Mouse (Mus musculus): ENCODE measurements around the gene Nfe2l3. TPM values are rescaled to one million over a fixed set of nuclear protein-coding genes. Genes with fewer than 3 reads are reported as not detected.

Gene Nfe2l3
- polyA plus RNA-seq, 1 experiment: not detected

DNA sequence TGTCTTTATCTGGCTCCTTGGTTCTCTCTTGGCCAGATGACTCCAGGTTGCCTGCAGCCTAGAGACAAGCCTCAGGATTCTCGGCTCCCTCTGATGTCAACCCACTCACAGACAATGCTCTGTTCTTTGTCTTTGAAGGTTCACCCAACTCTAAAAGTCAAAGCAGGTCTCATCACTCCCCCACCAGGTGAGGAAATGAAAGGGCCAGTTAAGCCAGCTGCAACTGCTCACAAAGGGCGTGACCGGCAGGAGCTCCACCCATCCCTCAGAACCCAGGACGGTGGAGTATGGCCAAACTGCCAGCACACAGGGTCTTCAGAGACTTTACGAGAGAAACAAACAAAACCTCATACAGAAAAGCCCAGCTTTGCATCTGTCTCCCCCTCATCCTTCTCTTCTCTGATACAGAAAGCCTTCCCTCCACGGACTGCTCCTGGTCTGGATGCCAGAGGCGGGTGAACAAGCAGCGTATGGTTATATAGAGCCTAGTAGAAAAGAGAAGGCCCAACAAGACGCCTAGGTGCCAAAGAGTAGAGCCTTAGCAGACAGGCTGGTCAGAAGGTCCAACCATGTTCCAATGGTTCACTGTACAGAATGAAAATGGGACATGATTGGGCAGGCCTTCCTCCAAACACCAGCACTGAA, 9.8 kb downstream of the Nfe2l3 start:
- H3K4me1 ChIP-seq (ENCODE audit: control insufficient read depth, insufficient read depth, low read length): no peaks in the 10 kb centered on the region
- no peak overlapping the region for H3K4me3 ChIP-seq (ENCODE audit: insufficient read depth, low read length)
- H3K27ac ChIP-seq (ENCODE audit: insufficient read depth, low read depth, low read length): no peak overlapping the region
- TF ChIP-seq POLR2A (IDR thresholded peaks at IDR 0.05; ENCODE audit: borderline replicate concordance, low read depth, low read length) (no peak), CTCF (IDR thresholded peaks at IDR 0.05; ENCODE audit: low read depth, low read length) (no peak)

DNA sequence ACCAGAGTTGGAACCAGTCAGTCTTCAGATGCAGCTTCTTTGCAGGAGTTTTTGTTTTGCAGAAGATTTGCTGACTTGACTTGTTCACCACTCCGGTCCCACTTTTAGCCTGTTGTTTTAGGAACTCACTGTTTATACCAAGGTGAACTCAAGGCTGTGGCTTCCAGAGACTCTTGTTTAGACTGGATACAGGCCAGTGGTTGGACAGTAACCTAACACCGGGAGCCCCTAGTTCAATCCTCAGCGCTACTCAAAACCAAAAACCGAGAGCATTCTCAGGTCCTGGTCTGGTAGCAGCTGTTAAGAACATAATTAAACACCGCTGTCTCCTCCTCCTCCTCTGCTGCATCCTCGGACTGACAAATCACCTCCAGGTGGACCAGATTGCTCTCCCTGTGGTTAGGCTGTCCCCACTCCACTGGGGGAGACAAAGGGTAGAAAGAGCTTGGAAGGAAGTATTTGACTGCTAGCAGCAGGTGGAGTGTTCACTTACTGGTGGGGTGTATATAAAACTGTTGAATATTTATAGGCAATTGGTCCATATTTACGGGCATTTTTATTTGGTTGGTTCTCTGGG, 20.5 kb downstream of the Nfe2l3 start:
- TF ChIP-seq POLR2A (IDR thresholded peaks at IDR 0.05; ENCODE audit: borderline replicate concordance, low read depth, low read length): no peak
- no peak for TF ChIP-seq CTCF (IDR thresholded peaks at IDR 0.05; ENCODE audit: low read depth, low read length)

DNA sequence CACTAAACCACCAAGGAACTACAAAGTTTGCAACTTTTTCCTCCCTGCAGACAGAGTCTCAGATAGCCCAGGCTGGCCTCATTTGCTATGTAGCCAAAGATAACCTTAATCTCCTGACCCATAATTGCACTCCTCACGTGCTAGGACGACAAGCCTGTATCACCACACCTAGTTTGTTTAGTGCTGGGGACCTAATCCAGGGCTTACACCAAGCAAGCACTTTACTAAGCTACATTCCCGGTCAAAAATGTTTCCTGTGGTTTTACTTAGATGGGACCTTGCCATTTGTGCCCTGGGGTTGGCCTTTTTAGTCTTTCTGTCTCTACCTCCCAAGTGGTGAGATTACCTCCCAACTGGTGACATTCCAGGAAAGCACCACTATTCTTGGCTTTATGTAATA, 22.5 kb downstream of the Nfe2l3 start:
- H3K4me1 ChIP-seq (ENCODE audit: control insufficient read depth, insufficient read depth, low read length): no peaks in the 10 kb centered on the region
- H3K4me3 ChIP-seq (ENCODE audit: insufficient read depth, low read length): no peak overlapping the region
- TF ChIP-seq POLR2A (IDR thresholded peaks at IDR 0.05; ENCODE audit: borderline replicate concordance, low read depth, low read length): no peak
- TF ChIP-seq CTCF (IDR thresholded peaks at IDR 0.05; ENCODE audit: low read depth, low read length): no peak
- H3K27ac ChIP-seq (ENCODE audit: insufficient read depth, low read depth, low read length): no peak overlapping the region

More for the DNA sequence above, 20.5 kb downstream of the Nfe2l3 start:
- Histone ChIP-seq H3K4me3 (ENCODE audit: insufficient read depth, low read length) (no peak overlapping the region), H3K27ac (ENCODE audit: insufficient read depth, low read depth, low read length) (no peak overlapping the region), H3K4me1 (ENCODE audit: control insufficient read depth, insufficient read depth, low read length) (no peaks in the 10 kb centered on the region)

DNA sequence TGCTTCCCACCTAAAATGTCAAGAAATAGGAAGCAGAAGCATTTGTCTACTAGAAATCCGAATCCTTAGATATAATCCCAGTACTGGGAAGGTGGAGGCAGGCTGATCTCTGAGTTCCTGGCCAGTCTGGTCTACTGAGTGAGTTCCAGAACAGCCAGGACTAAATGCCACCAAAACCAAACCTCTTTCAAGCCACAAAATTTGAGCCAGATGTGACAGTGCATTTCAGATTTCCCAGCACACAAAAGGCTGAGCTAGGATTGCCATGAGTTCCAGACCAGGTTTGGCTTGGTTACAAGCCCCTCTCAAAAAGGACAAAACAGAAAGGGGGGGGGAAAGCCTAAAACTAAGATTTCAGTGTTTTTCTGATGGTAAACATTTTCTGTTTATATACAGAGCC, 23.7 kb downstream of the Nfe2l3 start:
- Histone ChIP-seq H3K4me1 (ENCODE audit: control insufficient read depth, insufficient read depth, low read length) (no peaks in the 10 kb centered on the region), H3K27ac (ENCODE audit: insufficient read depth, low read depth, low read length) (no peak overlapping the region), H3K4me3 (ENCODE audit: insufficient read depth, low read length) (no peak overlapping the region)
- TF ChIP-seq CTCF (IDR thresholded peaks at IDR 0.05; ENCODE audit: low read depth, low read length): no peak
- no peak for TF ChIP-seq POLR2A (IDR thresholded peaks at IDR 0.05; ENCODE audit: borderline replicate concordance, low read depth, low read length)

DNA sequence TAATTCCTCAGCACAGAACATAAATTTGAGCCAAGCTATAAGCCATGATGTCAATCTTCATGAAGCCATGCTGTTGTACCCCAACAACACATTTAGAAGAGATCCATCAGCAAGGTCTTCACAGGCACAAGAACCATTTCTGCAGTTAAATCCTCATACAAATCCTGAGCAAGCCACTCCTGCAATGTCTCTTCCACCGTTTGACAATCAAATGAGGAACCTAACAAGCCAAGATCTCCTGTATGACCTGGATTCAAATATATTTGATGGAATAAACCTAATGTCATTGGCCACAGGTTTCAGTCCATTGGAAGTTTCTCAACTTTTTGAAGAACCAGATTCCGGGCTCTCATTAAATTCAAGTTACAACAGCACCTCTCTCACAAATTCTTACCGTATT, 24.8 kb downstream of the Nfe2l3 start:
- no peak overlapping the region for H3K4me3 ChIP-seq (ENCODE audit: insufficient read depth, low read length)
- TF ChIP-seq POLR2A (IDR thresholded peaks at IDR 0.05; ENCODE audit: borderline replicate concordance, low read depth, low read length): no peak
- TF ChIP-seq CTCF (IDR thresholded peaks at IDR 0.05; ENCODE audit: low read depth, low read length): no peak
- H3K4me1 ChIP-seq (ENCODE audit: control insufficient read depth, insufficient read depth, low read length): no peaks in the 10 kb centered on the region
- no peak overlapping the region for H3K27ac ChIP-seq (ENCODE audit: insufficient read depth, low read depth, low read length)

DNA sequence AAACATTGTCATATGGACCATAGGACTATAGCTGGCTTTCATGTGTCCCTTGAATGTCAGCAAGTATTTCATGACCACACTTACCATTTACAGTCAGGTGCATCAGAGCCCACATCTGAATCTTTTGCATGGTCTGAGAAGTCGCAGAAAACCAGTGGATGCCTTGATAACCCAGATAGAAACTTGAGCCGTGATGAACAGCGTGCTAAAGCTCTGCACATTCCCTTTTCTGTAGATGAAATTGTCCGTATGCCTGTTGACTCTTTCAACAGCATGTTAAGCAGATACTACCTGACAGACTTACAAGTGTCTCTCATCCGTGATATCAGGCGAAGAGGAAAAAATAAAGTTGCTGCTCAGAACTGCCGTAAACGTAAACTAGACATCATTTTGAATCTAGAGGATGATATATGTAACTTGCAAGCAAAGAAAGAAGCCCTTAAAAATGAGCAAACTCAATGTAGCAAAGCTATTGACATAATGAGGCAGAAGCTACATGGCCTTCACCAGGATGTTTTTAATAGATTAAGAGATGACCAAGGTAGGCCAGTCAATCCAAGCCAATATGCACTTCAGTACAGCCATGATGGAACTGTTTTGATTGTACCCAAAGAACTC, 25.4 kb downstream of the Nfe2l3 start:
- Histone ChIP-seq H3K4me3 (ENCODE audit: insufficient read depth, low read length) (no peak overlapping the region), H3K27ac (ENCODE audit: insufficient read depth, low read depth, low read length) (no peak overlapping the region), H3K4me1 (ENCODE audit: control insufficient read depth, insufficient read depth, low read length) (no peaks in the 10 kb centered on the region)
- TF ChIP-seq POLR2A (IDR thresholded peaks at IDR 0.05; ENCODE audit: borderline replicate concordance, low read depth, low read length) (no peak), CTCF (IDR thresholded peaks at IDR 0.05; ENCODE audit: low read depth, low read length) (no peak)

DNA sequence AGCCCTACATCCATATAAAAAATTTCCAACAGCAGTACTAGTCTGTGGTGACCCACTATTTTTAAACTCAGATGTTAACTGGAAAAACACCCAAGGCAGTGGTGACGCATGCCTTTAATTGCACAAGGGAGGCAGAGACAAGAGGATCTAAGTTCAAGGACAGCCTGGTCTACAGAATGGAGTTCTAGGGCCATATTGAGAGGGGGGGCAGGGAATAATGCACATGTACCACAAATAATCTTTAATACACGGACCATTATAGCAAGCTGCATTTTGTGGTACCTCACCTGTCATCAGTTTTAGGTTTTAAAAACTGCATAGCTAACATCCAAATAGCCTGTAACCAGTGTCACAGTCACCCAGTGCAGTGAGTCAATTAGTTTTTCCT, 26.4 kb downstream of the Nfe2l3 start:
- H3K4me1 ChIP-seq (ENCODE audit: control insufficient read depth, insufficient read depth, low read length): peaks cover 1% of the 10 kb centered on the region
- H3K4me3 ChIP-seq (ENCODE audit: insufficient read depth, low read length): no peak overlapping the region
- TF ChIP-seq POLR2A (IDR thresholded peaks at IDR 0.05; ENCODE audit: borderline replicate concordance, low read depth, low read length): no peak
- no peak for TF ChIP-seq CTCF (IDR thresholded peaks at IDR 0.05; ENCODE audit: low read depth, low read length)
- no peak overlapping the region for H3K27ac ChIP-seq (ENCODE audit: insufficient read depth, low read depth, low read length)

DNA sequence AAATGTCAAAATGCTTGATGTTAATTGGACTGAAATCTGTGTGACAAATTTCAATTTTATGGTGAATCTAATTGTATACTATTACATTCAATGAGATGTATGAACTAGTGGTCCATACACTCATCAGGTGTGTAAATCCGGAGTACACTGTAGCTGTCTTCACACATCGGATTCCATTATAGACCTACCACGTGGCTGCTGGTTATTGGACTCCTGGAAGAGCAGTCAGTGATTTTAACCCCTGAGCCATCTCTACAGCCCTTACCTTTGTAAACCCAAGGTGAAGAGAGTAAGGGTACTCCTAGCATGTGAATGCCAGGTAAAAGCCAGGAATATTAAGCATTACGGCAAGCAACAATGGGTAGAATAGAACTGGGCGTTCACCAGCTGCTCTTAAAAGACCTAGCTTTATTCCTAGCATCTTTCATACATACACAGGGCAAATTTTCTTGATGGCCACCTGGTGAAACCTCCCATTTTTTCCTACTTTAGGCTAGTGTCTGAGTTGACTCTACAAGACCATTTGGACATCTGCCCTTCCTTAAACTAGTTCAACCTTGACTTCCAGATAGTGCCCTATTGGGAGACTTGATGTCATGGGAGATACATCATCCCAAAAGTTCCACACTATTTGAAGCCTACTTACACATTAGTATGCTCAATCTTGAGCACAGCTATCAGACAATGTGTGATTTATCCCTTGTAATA, 27.0 kb downstream of the Nfe2l3 start:
- H3K27ac ChIP-seq (ENCODE audit: insufficient read depth, low read depth, low read length): no peak overlapping the region
- H3K4me1 ChIP-seq (ENCODE audit: control insufficient read depth, insufficient read depth, low read length): peaks cover 2% of the 10 kb centered on the region
- H3K4me3 ChIP-seq (ENCODE audit: insufficient read depth, low read length): no peak overlapping the region
- no peak for TF ChIP-seq POLR2A (IDR thresholded peaks at IDR 0.05; ENCODE audit: borderline replicate concordance, low read depth, low read length)
- TF ChIP-seq CTCF (IDR thresholded peaks at IDR 0.05; ENCODE audit: low read depth, low read length): no peak

DNA sequence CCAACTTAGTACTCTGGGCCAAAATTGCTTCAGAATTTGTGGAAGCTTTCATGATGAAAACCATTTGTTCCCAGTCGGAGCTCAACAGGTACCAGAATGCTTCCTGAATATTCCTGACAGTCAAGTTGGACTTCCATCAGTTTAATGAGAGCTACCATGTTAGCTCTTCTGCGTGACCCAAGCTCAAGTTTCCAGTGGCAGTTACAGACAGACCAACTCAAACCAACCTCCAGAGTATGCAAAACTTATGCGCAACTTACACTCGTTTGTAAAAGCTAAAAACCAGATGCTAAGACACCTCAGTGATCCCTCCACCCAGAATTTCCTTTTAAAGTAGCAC, 27.5 kb downstream of the Nfe2l3 start:
- no peak overlapping the region for H3K4me3 ChIP-seq (ENCODE audit: insufficient read depth, low read length)
- peaks cover 2% of the 10 kb centered on the region for H3K4me1 ChIP-seq (ENCODE audit: control insufficient read depth, insufficient read depth, low read length)
- TF ChIP-seq POLR2A (IDR thresholded peaks at IDR 0.05; ENCODE audit: borderline replicate concordance, low read depth, low read length): no peak
- TF ChIP-seq CTCF (IDR thresholded peaks at IDR 0.05; ENCODE audit: low read depth, low read length): no peak
- H3K27ac ChIP-seq (ENCODE audit: insufficient read depth, low read depth, low read length): no peak overlapping the region

DNA sequence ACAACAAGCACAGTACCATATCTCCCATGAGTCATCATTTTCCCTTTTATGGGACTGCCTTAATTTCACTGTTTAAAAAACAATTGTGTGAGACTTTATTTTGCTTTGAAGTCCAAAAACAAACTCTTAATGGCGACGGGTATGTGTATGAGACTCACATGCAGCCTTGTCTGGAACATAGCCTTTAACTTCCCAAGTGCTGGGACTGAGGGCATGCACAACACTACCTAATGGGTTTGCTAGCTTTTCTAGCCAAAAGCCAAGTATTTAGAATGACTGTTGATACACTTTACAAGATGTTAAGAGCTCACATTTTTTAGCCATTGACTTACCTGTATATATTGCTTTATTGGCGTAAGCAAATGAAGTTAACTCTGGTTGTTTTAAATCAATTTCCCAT, 27.9 kb downstream of the Nfe2l3 start:
- H3K4me1 ChIP-seq (ENCODE audit: control insufficient read depth, insufficient read depth, low read length): peaks cover 2% of the 10 kb centered on the region
- H3K4me3 ChIP-seq (ENCODE audit: insufficient read depth, low read length): no peak overlapping the region
- H3K27ac ChIP-seq (ENCODE audit: insufficient read depth, low read depth, low read length): no peak overlapping the region
- TF ChIP-seq POLR2A (IDR thresholded peaks at IDR 0.05; ENCODE audit: borderline replicate concordance, low read depth, low read length) (no peak), CTCF (IDR thresholded peaks at IDR 0.05; ENCODE audit: low read depth, low read length) (no peak)

Measured in bone marrow macrophage, adult 2 months (primary cell).